Mouse (Mus musculus) adrenal gland, adult 18-20 months (tissue): ENCODE measurements around the gene Prdm12. TPM values are rescaled to one million over a fixed set of nuclear protein-coding genes. Genes with fewer than 3 reads are reported as not detected.
A peak's percentile ranks its signal among the peaks of the same experiment; 100 is the strongest.
"Not testable (repeated sequence)": the region's sequence is repeated elsewhere in the genome, so short reads cannot be mapped to it uniquely, and the experiment has no call there.

ENCODE experiments used
- DNase-seq, 2 experiments: peaks; one replicate each; pipeline ENCODE4 v3.0.0; 2021 to 2022; ENCODE audit warnings: low spot score in 2 of 2
- total RNA-seq, 2 experiments: library from RNA; stranded (reverse); gene quantifications; 1 replicate in 1 of 2; 2 replicates in 1 of 2; pipeline ENCODE4 v1.2.3; 2021

Prdm12 gene
- total RNA-seq, 2 experiments from 2014 or later: not detected

DNA sequence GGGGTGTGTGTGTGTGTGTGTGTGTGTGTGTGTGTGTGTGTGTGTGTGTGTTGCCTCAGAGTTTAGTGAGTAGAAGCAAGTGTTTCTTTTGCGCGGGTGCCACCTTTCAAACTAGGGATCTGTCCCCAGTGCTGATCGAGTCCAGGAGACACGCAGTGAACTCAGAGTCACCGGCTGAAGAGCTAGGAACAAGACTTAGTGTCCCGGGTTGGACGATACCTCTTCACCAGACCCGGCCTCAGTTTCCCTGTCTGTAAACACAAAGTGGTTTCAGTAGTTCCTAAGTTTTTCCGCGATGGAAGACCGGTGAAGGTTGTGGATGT, 1.6 kb downstream of the Prdm12 start:
- DNase-seq: no peak

DNA sequence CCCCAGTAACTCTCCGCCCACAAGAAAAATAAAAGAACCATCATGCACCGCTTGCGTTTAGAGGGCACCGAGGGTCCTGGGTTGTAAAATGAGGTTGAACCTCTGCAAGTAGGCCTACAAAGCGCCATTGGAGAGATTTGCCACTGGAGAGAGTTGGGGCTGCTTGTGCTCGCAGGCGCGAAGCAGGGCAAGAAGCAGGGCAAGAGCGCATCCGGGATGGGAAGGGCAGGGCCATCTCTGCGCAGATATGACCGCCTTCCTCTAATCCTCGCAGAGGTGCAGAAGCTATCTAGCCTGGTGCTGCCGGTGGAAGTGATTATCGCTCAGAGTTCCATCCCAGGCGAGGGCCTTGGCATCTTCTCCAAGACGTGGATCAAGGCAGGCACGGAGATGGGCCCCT, 2.1 kb downstream of the Prdm12 start:
- no peak for DNase-seq

GRCm38 (mm10) chr2:31653971-31654853, 14.4 kb downstream of the Prdm12 start:
- DNase-seq: no peak

- DNase-seq: peak; percentile 59 to 62
These were observed 15.2 kb downstream of the Prdm12 start for GRCm38 (mm10) chr2:31654854-31655559.

DNA sequence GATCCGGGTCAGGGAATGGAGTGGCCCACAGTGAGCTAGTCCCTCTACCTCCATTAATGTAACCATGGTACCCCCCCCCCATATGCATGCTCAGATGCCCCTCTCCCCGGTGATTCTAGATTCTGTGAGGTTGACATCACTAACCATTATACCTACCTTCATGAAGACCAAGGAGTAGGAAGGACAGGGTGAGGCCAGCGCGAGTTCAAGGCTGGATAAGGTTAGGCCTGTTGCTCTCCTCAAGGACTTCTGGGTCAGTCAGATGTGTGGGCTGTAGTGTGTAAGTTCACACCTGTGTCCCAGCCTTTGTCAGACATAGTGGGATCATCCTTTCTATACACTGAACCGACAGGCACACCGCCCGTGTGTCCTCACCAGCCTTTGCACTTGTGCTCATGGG, 16.5 kb downstream of the Prdm12 start:
- DNase-seq: no peak

GRCm38 (mm10) chr2:31662939-31663803, 23.3 kb downstream of the Prdm12 start:
- no peak for DNase-seq

GRCm38 (mm10) chr2:31663804-31664180, 24.0 kb downstream of the Prdm12 start:
- no peak for DNase-seq

DNA sequence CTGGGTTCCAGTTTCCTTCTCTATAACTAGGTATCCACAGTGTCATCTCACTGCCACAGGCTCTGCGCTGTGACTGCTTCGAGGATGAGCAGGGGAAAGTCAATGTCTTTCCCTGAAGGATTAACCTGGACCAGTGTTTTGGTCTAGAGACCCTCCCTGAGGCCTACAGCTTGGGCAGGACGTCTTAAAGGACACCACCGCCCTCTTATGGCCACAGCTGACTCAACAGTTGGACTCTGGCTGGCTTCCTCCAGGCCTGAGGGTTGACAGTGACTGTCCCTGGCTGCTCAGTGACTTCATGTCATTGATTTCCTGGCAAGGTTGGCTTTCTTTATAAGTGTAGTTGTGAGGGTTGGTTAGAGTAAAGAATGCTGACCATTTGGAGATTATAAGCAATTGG, 27.5 kb downstream of the Prdm12 start:
- DNase-seq: no peak

DNA sequence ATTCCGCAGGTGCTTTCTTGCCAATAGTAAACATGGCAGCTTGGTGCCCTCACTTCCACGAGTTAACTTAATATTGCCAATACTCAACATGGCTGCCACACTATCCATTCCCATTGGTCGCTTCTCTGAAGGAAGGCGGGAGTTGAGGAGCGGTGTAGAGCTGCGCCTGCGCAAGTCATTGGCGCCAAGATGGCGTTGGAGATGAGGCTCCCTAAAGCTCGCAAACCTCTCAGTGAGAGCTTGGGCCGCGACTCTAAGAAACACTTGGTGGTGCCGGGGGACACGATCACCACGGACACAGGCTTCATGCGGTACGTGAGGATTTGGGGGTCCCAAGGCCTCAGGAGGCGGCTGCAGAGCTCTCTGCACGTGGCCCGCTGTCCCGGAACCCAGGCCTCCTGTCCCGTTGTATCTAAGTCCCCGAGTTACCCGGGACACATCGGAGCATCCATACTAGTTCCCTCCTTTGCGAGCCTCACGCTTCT, 30.8 kb downstream of the Prdm12 start, which contains the start of gene Exosc2:
Gene Exosc2, plus strand, starts transcription at position 165 of the 485 bp plus-strand sequence.
- DNase-seq: peak; percentile 76 to 80

GRCm38 (mm10) chr2:31678641-31679040, 38.8 kb downstream of the Prdm12 start:
- DNase-seq: no peak

DNA sequence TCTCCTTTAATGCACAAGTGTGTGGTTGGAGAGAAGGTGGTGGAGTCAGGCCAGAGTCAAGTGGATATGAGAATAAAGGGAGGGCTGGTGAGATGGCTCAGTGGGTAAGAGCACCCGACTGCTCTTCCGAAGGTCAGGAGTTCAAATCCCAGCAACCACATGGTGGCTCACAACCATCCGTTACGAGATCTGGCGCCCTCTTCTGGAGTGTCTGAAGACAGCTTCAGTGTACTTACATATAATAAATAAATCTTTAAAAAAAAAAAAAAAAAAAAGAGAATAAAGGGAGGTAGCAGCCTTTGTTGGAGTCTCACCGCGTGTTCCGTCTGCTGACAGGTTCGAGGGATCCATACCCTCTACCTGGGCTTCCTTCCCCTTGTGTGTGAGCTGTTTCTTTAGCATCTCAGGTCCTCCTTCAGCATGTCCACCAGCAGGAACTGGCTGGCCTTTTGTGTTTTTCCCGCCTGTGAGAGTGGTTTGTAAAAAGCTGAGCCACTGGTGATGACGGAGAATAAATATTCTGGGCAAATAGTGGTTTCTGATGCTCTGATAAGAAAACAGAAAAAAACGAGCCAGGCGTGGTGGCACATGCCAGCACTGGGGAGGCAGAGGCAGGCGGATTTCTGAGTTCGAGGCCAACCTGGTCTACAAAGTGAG, 41.3 kb downstream of the Prdm12 start:
- not testable (repeated sequence) for DNase-seq

DNA sequence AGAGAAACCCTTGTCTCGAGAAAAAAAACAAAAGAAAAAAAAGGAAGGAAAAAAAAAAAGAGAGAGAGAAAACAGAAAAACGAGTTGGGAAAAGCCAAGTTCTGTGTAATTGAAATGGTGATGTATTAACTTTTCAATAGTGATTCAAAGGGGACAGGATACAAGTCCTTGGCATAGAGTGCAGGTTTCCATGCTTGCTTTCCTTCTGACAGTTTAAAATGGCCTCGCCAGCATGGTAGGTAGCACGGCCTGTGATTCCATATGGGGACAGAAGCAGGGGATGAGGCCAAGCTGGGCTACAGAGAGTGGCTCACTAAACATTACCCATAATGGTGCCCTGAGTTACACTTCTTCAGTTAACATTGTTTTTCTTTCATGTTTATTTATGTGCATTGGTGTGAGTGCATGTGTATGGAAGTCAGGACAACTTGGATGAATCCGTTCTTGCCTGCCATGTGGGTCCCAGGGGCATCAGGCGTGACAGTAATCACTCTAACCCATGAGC, 41.9 kb downstream of the Prdm12 start:
- DNase-seq: no peak

- DNase-seq: peak; percentile 34 to 62
These were observed 43.8 kb downstream of the Prdm12 start for GRCm38 (mm10) chr2:31683666-31684065.

GRCm38 (mm10) chr2:31688074-31688925, 48.5 kb downstream of the Prdm12 start, which contains the start of gene Abl1:
Abl1 (plus strand) TSS chr2:31688376.
- peak; percentile 81 to 82 for DNase-seq

DNA sequence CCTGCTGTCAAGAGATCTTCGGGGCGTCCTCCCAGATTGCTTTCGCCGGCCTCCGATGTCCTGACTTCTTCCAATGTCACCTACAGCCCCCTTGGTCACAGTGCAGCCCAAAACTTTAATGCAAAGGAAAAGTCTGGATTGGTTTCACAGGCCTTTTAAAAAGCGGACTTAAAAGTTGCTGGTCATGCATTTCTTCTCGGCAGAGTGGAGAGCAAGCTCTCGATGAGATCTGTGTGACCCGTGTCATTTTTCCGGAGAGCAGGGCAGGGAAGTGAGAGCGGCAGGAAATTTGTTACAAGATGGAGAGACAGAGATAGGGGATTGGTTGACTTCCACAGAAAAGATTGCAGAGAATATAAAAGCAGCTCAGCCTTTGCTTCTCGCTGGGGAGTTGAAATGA, 49.2 kb downstream of the Prdm12 start:
- peak in 1 of 2 experiments; percentile 31 for DNase-seq

GRCm38 (mm10) chr2:31690063-31690462, 50.2 kb downstream of the Prdm12 start:
- DNase-seq: no peak

DNA sequence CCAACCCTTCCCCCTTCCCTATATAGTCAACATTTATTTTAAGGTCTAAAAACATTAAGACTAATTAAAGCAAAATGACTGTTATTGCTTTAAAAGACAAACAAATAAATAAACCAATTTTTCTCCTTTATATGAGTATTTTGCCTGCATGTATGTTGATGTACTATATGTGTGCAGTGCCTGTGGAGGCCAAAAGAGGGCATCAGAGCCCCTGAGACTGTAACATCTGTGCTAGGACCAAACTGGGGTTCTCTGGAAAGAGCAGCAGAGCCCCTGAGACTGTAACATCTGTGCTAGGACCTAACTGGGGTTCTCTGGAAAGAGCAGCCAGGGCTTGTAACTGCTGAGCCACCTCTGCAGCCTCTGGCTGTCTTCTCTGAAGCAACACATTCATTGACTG, 58.4 kb downstream of the Prdm12 start:
- no peak for DNase-seq

- DNase-seq: no peak
These were observed 61.0 kb downstream of the Prdm12 start for GRCm38 (mm10) chr2:31700545-31701446.
